Mouse (Mus musculus) bone marrow macrophage, adult 2 months (primary cell): ENCODE measurements around the gene Aprt.

Source experiments
- CTCF ChIP-seq: IDR thresholded peaks from 2 replicates; pipeline ENCODE4 v1.5.1; 2012; ENCODE audit warnings: low read depth, mild to moderate bottlenecking, low read length, moderate library complexity
- POLR2A ChIP-seq: IDR thresholded peaks from 2 replicates; pipeline ENCODE4 v1.6.1; 2012; ENCODE audit warnings: mild to moderate bottlenecking, low read depth, low read length, borderline replicate concordance

DNA sequence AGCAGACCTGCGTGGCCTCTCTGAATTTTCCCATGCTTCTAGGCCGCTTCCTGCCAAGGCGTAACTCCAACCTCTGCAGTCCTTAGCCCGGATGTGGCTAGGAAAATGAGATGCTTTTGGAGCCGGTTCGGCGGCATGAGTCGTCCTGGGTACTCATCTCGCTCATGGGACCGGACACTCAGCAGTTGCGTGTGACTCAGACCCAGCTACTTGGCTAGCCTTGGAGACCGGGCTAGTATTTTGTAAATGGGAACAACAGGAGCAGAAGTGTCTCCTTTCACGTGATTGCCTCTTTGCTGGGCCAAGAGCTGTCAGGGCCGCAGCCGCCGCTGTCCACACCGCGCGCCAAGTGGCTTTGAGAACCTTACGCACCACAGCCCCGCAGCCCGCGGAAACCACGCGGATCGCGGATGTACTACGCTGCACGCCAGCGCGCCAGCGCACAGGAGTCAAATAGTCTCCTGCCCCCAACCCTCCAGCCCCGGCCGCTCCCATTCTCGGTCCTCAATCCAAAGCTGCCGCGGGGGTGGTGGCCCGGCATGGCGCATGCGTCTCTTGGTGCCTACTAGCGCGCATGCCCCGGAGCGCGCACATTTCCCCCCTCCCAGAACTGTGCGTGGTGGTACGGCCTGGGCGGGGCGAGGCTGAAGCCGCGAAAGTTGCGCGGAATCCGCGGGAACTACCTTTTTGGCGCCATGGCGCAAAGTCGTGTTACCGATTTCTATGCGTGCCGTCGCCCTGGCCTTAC is 9.2 kb downstream of the Aprt start, which contains the start of gene Cdt1:
- TF ChIP-seq CTCF = no peak
- TF ChIP-seq POLR2A = 0 out of 2 replicates have a peak, but pooled peaks have one; percentile 34
